Mouse (Mus musculus) thymus, postnatal 0 days (tissue): ENCODE data around the gene Fbp2. TPM values are rescaled to one million over a fixed set of nuclear protein-coding genes. Genes with fewer than 3 reads are reported as not detected.
"Not testable (repeated sequence)": the region's sequence is repeated elsewhere in the genome, so short reads cannot be mapped to it uniquely, and the experiment has no call there.

ENCODE experiments used
- DNase-seq: peaks from one replicate; pipeline ENCODE4 v3.0.0-alpha.2; 2015; ENCODE audit warnings: low spot score
- polyA plus RNA-seq: library from polyadenylated mRNA; unstranded; fragments of >200 nt; fragmentation: Nextera tagmentation; extraction: Ambion mirVana; gene quantifications from 2 replicates; pipeline ENCODE4 v1.2.1, GENCODE M21; 2015

Gene Fbp2
- polyA plus RNA-seq, 1 experiment from 2014 or later: 0.42 TPM

- no peak for DNase-seq
These were observed 7.6 kb upstream of the Fbp2 start for GRCm38 (mm10) chr13:62865651-62866315.

GRCm38 (mm10) chr13:62863771-62864170 lies 5.5 kb upstream of the Fbp2 start:
- no peak for DNase-seq

GRCm38 (mm10) chr13:62862875-62863274 lies 4.7 kb upstream of the Fbp2 start:
- no peak for DNase-seq

- DNase-seq: no peak
These were observed 1.8 kb upstream of the Fbp2 start for GRCm38 (mm10) chr13:62860068-62860467.

- DNase-seq: not testable (repeated sequence)
These were observed 1.0 kb upstream of the Fbp2 start for GRCm38 (mm10) chr13:62859251-62859650.

- no peak for DNase-seq
These were observed 1.4 kb downstream of the Fbp2 start for GRCm38 (mm10) chr13:62856850-62857249.

- peak; percentile 83 for DNase-seq
These were observed 1.9 kb downstream of the Fbp2 start for GRCm38 (mm10) chr13:62856305-62856675.

- peak; percentile 14 for DNase-seq
These were observed 2.6 kb downstream of the Fbp2 start for GRCm38 (mm10) chr13:62855396-62856304.

- DNase-seq: peak; percentile 70
These were observed 3.6 kb downstream of the Fbp2 start for GRCm38 (mm10) chr13:62854666-62855065.

- DNase-seq: no peak
These were observed 24.9 kb downstream of the Fbp2 start for GRCm38 (mm10) chr13:62833341-62833740.

- DNase-seq: no peak
These were observed 26.0 kb downstream of the Fbp2 start for GRCm38 (mm10) chr13:62832239-62832638.

GRCm38 (mm10) chr13:62815705-62816104 lies 42.5 kb downstream of the Fbp2 start:
- DNase-seq: not testable (repeated sequence)

- DNase-seq: no peak
These were observed 45.5 kb downstream of the Fbp2 start for GRCm38 (mm10) chr13:62812713-62813112.

GRCm38 (mm10) chr13:62807981-62808380 lies 50.2 kb downstream of the Fbp2 start:
- not testable (repeated sequence) for DNase-seq

Other genes starting within 250 kb of the Fbp2 start
- gene 6720489N17Rik, start 234.2 kb downstream of the Fbp2 start, polyA plus RNA-seq: 5.1 and 5.3 TPM in 2 replicates
- gene Platr25, start 97.7 kb downstream of the Fbp2 start, polyA plus RNA-seq: 13.5 and 15.7 TPM in 2 replicates
- gene Gm5141, start 72.6 kb downstream of the Fbp2 start, polyA plus RNA-seq: 4.9 and 7.0 TPM in 2 replicates
- gene Fbp1, start 29.9 kb upstream of the Fbp2 start, polyA plus RNA-seq: 15.4 and 18.0 TPM in 2 replicates
- 60.5 and 69.4 TPM in 2 replicates for gene 2010111I01Rik, start 106.5 kb upstream of the Fbp2 start, polyA plus RNA-seq